Mouse (Mus musculus) limb, embryonic 14.5 days (tissue): ENCODE data around the gene Sult6b2. TPM values are rescaled to one million over a fixed set of nuclear protein-coding genes. Genes with fewer than 3 reads are reported as not detected.
A peak's percentile ranks its signal among the peaks of the same experiment; 100 is the strongest.

Experiments
- ATAC-seq: fragments of 200-750 bp; cut with Nextera tagmentation; 2 replicates; pipeline ENCODE4 v1.8.0; 2017; ENCODE audit warnings: low read depth, moderate number of reproducible peaks, moderate TSS enrichment; ENCODE audit not compliant: low FRiP score
- DNase-seq: peaks from one replicate; pipeline ENCODE4 v3.0.0-alpha.2; 2015; ENCODE audit warnings: low spot score
- H3K27ac ChIP-seq: fragments of 300-500 bp; sonication (generic); replicated peaks from 2 replicates; pipeline ENCODE4 v1.5.1; 2014; ENCODE audit warnings: low read depth, mild to moderate bottlenecking, low read length, moderate library complexity, mixed read lengths
- H3K27me3 ChIP-seq: fragments of 300-500 bp; sonication (generic); 2 replicates; pipeline ENCODE4 v1.6.1; 2014; ENCODE audit warnings: low read length, mixed read lengths; ENCODE audit not compliant: control insufficient read depth, insufficient read depth
- H3K36me3 ChIP-seq: fragments of 300-500 bp; sonication (generic); 2 replicates; pipeline ENCODE4 v1.6.1; 2014; ENCODE audit warnings: mild to moderate bottlenecking, low read length, moderate library complexity, mixed read lengths; ENCODE audit not compliant: control insufficient read depth, insufficient read depth
- H3K4me1 ChIP-seq: fragments of 300-500 bp; sonication (generic); 2 replicates; pipeline ENCODE4 v1.6.1; 2014; ENCODE audit warnings: antibody characterized with exemption, low read length, mixed read lengths; ENCODE audit not compliant: control insufficient read depth, insufficient read depth
- H3K4me2 ChIP-seq: fragments of 300-500 bp; sonication (generic); replicated peaks from 2 replicates; pipeline ENCODE4 v1.6.1; 2014; ENCODE audit warnings: low read depth, mild to moderate bottlenecking, low read length, moderate library complexity; ENCODE audit not compliant: severe bottlenecking
- H3K4me3 ChIP-seq: fragments of 300-500 bp; sonication (generic); replicated peaks from 2 replicates; pipeline ENCODE4 v1.5.1; 2014; ENCODE audit warnings: low read length
- H3K9ac ChIP-seq: fragments of 300-500 bp; sonication (generic); 2 replicates; pipeline ENCODE4 v1.6.1; 2014; ENCODE audit warnings: mild to moderate bottlenecking, low read depth, low read length, moderate library complexity; ENCODE audit not compliant: severe bottlenecking
- H3K9me3 ChIP-seq: fragments of 300-500 bp; sonication (generic); 2 replicates; pipeline ENCODE4 v1.6.1; 2016; ENCODE audit warnings: low read length; ENCODE audit not compliant: control insufficient read depth
- POLR2A ChIP-seq: fragments of 200-500 bp; IDR thresholded peaks from 2 replicates; pipeline ENCODE4 v1.8.0; 2012; ENCODE audit warnings: inconsistent platforms, mild to moderate bottlenecking, moderate library complexity, borderline replicate concordance; ENCODE audit not compliant: insufficient read depth, insufficient read length; ENCODE audit errors: extremely low read depth
- WGBS: fragments of 180-500 bp; shearing (Covaris S2); extraction: QIAGEN DNeasy Blood & Tissue Kit; methylation state at CpG from one replicate; pipeline ENCODE4 v1.1.7; 2014; 5-methylcytosine and 5-hydroxymethylcytosine counted together
- polyA plus RNA-seq, 2 experiments: library from polyadenylated mRNA; depleted of rRNA in 1 of 2; stranded (reverse) in 1 of 2; unstranded in 1 of 2; fragments of >200 nt; fragmentation: Nextera tagmentation in 1 of 2; extraction: Ambion mirVana in 1 of 2; gene quantifications; 2 replicates each; pipeline versions ENCODE4 v1.2.1 to v1.2.3; 2012 to 2014

Sult6b2 gene
- polyA plus RNA-seq, 2 experiments, result 0.13 TPM; not detected in 1

DNA sequence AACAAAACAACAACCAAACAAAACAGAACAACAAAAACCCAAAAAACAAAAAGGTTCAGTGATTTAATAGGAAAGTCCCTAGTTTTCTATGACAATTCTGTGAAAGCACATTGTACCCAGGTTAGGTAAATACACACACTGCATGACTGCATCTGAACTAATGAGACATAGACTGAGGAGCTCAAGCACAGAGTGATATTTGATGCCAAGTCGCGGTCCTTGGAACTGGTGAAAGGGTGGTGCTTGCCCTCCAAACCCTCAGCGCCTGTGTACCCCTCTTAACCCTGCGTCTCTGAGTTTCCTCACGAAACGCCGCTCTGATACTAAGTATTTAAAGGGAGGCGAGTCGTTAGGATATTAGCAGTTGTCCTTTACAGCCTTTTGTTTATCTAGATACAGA, 37.0 kb downstream of the Sult6b2 start:
- no peaks in the 10 kb centered on the region for H3K4me1 ChIP-seq
- no peaks in the 10 kb centered on the region for H3K9me3 ChIP-seq
- no peak overlapping the region for H3K4me3 ChIP-seq
- peaks cover 73% of the 10 kb centered on the region for H3K36me3 ChIP-seq
- ATAC-seq (no peak), DNase-seq (no peak)
- no peaks in the 10 kb centered on the region for H3K27me3 ChIP-seq
- H3K9ac ChIP-seq, result no peak overlapping the region
- 87% methylated on average over 9 of the region's 9 CpGs for WGBS
- no peak overlapping the region for H3K4me2 ChIP-seq
- H3K27ac ChIP-seq, result no peak overlapping the region
- no peak for TF ChIP-seq POLR2A

DNA sequence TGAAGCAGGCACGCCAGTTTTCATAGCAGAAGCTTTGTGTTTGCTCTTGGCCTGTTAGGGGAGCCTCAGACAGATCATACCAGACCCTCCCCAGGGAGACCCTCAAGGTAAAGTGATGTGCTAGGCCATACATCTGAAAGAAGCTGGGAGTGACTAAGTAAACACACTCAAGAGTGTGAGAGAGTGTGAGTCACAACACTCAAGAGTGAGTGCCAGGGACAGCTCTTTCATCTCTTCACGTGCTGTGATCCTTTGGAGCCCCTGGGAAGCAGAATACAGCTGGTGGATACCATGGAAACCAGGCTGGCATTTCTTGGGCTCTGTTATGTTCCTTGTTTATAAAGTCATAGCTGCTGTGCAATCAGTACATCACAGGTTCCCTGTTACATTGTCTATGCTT, 39.4 kb downstream of the Sult6b2 start:
- no peak overlapping the region for H3K4me2 ChIP-seq
- H3K9ac ChIP-seq, result no peak overlapping the region
- TF ChIP-seq POLR2A, result no peak
- WGBS, result 83% methylated on average over 2 of the region's 2 CpGs
- H3K9me3 ChIP-seq, result no peaks in the 10 kb centered on the region
- no peak overlapping the region for H3K4me3 ChIP-seq
- H3K36me3 ChIP-seq, result peaks cover 73% of the 10 kb centered on the region
- H3K4me1 ChIP-seq, result no peaks in the 10 kb centered on the region
- no peak for ATAC-seq
- no peak for DNase-seq
- no peaks in the 10 kb centered on the region for H3K27me3 ChIP-seq
- H3K27ac ChIP-seq, result no peak overlapping the region

DNA sequence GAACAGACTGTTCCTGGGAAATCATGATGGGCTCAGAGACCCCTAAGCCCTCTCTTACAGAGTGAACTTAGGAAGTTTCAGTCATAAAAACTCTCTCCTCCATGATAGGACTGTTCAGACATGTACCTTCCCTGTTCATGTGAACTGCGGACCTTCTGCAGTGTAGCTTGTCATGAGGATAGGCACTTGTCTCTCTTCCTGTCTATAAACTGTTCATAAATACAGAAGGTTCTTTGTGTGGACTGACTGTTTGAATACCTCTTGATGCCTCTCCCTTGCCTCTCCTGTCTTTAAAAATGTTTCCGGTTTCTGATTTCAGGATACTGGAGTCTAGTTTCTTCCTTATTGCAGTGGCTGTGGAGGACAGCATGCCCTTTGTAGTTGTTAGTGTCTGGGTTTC, 44.7 kb downstream of the Sult6b2 start:
- H3K36me3 ChIP-seq, result peaks cover 34% of the 10 kb centered on the region
- DNase-seq (no peak), ATAC-seq (no peak)

DNA sequence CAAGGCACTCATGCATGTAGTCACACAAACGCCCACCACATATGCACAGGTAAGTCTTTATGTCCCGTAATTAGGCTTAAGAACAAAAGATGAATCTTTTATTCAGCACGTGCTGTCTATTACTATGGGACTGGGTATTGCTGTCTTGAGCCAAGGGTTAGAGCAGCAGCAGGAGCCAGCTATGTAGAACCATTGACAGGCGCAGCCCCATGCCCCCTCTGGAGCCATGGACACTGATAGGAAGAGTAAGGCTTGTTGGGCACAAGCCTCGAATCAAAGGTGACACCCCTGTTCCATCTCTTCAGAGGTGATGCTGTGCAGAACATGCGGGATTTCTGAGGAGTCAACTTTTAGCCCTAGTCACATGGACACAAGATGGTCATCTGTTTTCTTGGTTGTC, 45.7 kb downstream of the Sult6b2 start:
- no peak for ATAC-seq
- no peak overlapping the region for H3K9ac ChIP-seq

More for the DNA sequence above, 44.7 kb downstream of the Sult6b2 start:
- H3K27me3 ChIP-seq, result no peaks in the 10 kb centered on the region; the same call in 1 of the 2 replicates
- TF ChIP-seq POLR2A, result no peak
- no peak overlapping the region for H3K4me2 ChIP-seq
- no peak overlapping the region for H3K27ac ChIP-seq
- no peaks in the 10 kb centered on the region for H3K9me3 ChIP-seq
- WGBS, result 83% methylated on average over 2 of the region's 2 CpGs
- no peak overlapping the region for H3K9ac ChIP-seq
- H3K4me3 ChIP-seq, result no peak overlapping the region
- peaks cover 12% of the 10 kb centered on the region; the same call in 1 of the 2 replicates for H3K4me1 ChIP-seq

DNA sequence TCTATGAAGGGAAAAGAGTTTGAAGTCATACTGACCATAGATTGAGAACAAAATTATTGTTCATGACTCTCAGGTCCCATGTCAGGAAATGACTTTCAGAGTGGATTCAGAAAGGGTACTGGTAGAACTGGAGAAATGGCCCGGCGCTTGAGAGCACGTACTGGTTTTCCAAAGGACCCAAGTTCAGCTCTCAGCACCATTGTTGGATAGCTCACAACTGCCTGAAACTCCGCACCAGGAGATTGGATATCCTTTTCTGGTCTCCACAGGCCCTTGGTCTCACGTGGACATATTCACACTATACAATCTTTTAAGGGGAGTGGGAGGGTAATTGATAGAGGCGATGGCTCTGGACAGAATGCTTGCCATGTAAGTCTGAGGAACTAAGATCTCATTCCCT, 46.3 kb downstream of the Sult6b2 start:
- Histone ChIP-seq H3K9me3 (no peaks in the 10 kb centered on the region), H3K4me3 (0 out of 2 replicates have a peak overlapping the region, but pooled peaks have one; percentile 87), H3K9ac (no peak overlapping the region), H3K4me2 (peak overlapping the region; percentile 64), H3K36me3 (peaks cover 25% of the 10 kb centered on the region), H3K4me1 (peaks cover 12% of the 10 kb centered on the region; the same call in 1 of the 2 replicates), H3K27ac (no peak overlapping the region), H3K27me3 (no peaks in the 10 kb centered on the region; the same call in 1 of the 2 replicates)
- 90% methylated on average over 6 of the region's 6 CpGs for WGBS
- no peak for TF ChIP-seq POLR2A
- DNase-seq (no peak), ATAC-seq (no peak)

More for the DNA sequence above, 45.7 kb downstream of the Sult6b2 start:
- Histone ChIP-seq H3K9me3 (no peaks in the 10 kb centered on the region), H3K27ac (no peak overlapping the region), H3K36me3 (peaks cover 25% of the 10 kb centered on the region), H3K4me1 (peaks cover 12% of the 10 kb centered on the region; the same call in 1 of the 2 replicates), H3K4me2 (no peak overlapping the region), H3K4me3 (no peak overlapping the region), H3K27me3 (no peaks in the 10 kb centered on the region; the same call in 1 of the 2 replicates)
- 97% methylated on average over 6 of the region's 6 CpGs for whole genome bisulfite sequencing
- TF ChIP-seq POLR2A, result no peak
- DNase-seq, result no peak

DNA sequence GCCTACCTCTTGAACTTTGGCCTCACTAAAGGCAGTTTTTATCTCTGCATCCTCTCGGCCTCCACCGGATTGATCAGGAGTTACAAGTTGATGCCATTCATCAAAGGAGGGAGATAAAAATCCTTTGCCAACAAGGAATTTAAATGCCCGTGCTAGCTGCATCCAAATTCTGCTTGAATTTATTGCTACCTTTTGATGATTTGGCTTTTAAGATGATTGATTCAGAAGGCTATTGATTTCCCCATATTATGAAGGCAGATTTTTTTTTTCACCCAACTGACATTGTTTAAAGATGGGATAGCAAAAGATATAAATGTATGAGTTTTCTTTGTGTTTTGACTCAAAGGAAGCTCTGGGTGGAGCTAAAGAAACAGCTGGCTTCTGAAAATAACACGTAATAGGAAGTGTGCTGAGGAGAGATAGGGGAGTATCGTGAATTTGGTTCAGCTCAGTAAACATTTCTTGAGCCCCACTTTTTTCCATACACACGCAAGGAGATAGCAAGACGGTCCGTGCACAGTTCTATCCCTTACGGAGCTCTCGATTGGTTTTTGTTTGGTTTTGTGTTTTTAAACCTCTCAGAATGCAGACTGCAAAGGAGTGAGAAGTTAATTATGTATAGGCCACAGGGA, 46.9 kb downstream of the Sult6b2 start:
- no peak for ATAC-seq
- TF ChIP-seq POLR2A, result no peak
- peak overlapping the region; percentile 87 for H3K4me3 ChIP-seq
- H3K9ac ChIP-seq, result peak overlapping the region; percentile 90
- H3K36me3 ChIP-seq, result peaks cover 25% of the 10 kb centered on the region
- H3K27ac ChIP-seq, result no peak overlapping the region
- WGBS, result 49% methylated on average over 10 of the region's 10 CpGs
- H3K27me3 ChIP-seq, result no peaks in the 10 kb centered on the region; the same call in 1 of the 2 replicates
- peak; percentile 25 for DNase-seq
- H3K9me3 ChIP-seq, result no peaks in the 10 kb centered on the region
- peak overlapping the region; percentile 64 for H3K4me2 ChIP-seq
- H3K4me1 ChIP-seq, result peaks cover 12% of the 10 kb centered on the region; the same call in 1 of the 2 replicates
